Mouse (Mus musculus): ENCODE measurements around the gene Galnt13.
A peak's percentile ranks its signal among the peaks of the same experiment; 100 is the strongest.
"Not testable (repeated sequence)": the region's sequence is repeated elsewhere in the genome, so short reads cannot be mapped to it uniquely, and the experiment has no call there.

Galnt13 gene

DNA sequence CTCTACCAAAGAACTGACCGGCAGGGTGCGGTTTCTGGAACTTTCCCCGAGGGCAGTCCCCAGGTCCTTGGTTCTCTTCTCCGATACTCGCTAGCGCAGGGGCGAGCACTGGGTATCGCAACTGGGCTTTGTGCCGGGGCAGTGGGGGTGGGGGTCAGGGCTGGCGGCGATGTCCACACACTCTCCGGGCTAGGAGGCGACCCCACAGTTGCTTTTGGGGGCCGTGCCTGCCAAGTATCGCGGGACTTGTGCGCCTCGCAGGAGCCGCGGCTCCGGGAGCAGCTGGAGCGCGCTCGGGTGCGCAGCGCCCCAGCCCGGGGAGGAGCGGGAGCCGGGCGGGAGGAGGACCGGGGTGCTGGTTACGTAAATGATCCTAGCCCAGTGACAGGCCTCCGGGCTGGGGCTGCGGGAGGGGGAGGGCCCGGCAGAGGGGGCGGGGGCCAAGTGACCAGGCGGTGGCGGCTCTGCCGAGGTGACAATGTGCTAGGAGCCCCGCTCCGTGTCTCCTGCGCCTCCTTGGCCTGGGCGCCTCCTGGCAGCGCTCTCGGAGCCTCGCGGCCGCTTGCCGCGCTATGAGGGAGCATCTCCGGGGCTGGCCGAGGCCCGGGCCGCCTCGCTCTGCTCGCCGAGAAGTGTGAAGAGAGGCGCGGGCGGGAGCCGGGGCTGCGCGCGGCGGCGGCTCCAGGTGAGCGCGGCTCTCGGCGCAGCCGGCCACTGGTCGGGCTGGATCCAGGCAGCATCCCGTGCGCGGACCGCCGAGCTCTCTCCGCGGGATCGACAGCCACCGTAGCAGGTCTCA, at the start of gene Galnt13:
Gene Galnt13, plus strand, starts transcription at position 381 of the 799 bp plus-strand sequence.
- DNase-seq (ENCODE audit: low read depth), result peak; percentile 81

DNA sequence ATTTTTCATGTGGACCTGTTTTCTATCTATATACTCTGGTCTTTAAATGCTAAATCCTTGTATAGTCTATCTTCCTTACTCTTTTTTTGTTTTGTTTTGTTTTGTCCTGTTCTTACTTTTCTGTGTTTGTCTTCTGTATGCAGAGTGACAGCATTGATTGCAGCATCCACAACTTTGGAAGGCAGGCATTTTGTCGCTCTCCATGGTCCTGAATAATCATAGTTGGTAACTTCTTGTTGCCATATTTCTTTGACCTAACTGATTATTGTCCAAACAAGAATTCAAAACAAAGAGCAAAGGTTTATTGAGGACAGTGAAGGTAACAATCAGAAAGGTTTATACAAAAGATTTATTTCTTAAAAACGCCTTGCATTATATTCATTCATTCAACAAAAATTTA, 5.1 kb upstream of the Galnt13 start:
- DNase-seq (ENCODE audit: low read depth), result peak; percentile 79

- DNase-seq (ENCODE audit: low read depth), result no peak
Measured at GRCm38 (mm10) chr2:54435380-54435779, 737 bp upstream of the Galnt13 start.

- DNase-seq (ENCODE audit: low read depth), result peak; percentile 78
Measured at GRCm38 (mm10) chr2:54436736-54437500, 801 bp downstream of the Galnt13 start.

DNA sequence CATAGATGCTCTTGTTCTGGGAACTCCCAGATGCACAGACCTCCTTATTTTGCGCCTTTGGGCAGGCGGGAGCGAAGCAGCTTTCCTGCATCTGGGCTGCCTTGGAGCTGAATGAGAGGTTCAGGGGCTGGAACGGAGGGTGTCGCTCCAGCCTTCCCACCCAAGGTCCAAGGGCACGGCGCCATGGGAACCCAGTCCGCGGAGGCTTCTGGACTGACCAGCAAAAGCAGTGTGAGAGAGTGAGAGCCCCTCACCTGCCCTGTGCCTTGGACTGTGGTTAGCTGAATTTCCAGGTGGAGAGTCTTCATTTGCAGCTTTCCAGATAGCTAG, 1.3 kb downstream of the Galnt13 start:
- DNase-seq (ENCODE audit: low read depth), result no peak

DNA sequence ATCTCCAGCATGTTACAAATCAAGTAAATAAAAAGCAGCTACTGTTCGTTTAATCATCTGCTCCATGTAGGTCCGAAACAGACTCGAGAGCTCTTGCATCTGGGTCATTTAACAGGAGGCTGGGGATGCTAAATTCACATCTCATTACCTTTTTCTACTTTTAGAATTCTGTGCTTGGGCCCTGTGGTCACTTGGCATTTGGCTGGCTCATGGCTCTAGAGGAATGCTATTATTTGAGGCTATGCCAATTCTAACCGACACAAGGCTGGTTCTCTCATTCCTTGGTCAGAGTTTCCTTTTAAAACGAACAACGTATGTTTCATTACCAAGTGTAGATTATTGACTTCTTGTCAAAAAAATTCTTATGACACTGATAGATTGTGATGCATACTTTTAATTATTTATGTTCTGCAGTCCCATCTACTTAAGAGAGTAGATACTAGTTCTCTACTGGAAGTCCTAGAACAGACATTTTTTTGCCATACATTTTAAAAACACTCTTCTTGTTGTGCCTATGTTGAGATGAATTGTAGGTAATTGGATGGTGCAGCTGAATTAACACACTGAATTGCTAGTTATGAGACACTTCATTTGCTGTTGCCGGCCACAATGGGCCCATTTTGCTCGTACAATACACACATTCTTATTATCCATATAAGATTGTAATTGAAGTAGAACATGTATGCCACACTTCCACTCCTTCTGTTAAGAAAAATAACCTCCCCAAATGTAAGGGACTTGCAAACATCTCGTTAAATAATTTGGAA, 6.8 kb downstream of the Galnt13 start:
- DNase-seq (ENCODE audit: low read depth), result peak; percentile 15

- peak; percentile 12 for DNase-seq (ENCODE audit: low read depth)
Measured at GRCm38 (mm10) chr2:54483426-54483825, 47.3 kb downstream of the Galnt13 start.

DNA sequence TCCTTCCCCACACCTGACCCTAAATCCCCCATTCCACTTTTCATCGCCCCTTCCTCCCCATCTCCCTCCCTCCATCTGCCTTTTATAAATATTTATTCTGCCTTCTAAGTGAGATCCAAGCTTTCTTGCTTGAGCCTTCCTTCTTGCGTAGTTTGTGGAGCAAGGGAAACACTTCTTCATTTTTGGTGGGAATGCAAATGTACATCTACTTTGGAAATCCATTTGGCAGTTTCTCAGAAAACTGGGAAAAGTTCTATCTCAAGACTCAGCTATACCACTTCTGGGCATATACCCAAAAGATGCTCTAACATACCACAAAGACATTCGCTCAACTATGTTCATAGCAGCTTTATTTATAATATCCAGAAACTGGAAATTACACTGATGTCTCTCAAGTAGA, 86.9 kb downstream of the Galnt13 start:
- DNase-seq (ENCODE audit: low read depth), result no peak

DNA sequence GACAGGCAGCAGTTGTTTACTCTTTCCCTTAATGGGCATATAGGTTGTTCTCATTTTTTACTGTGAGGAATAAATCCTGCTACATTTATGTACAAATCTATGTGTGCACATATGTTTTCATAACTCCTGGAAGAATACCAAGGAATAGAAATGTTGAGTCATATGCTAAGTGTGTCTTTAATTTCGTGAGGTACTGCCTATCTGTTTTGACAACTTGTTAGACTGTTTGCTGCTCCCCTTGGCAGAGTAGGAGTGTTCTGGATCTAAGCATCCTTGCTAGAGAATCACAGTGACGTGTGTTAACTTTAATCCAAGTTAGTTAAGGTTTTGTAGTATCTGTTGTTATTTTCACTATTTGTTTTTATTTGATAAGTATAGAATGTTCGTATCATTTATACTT, 91.0 kb downstream of the Galnt13 start:
- DNase-seq (ENCODE audit: low read depth), result peak; percentile 45

DNA sequence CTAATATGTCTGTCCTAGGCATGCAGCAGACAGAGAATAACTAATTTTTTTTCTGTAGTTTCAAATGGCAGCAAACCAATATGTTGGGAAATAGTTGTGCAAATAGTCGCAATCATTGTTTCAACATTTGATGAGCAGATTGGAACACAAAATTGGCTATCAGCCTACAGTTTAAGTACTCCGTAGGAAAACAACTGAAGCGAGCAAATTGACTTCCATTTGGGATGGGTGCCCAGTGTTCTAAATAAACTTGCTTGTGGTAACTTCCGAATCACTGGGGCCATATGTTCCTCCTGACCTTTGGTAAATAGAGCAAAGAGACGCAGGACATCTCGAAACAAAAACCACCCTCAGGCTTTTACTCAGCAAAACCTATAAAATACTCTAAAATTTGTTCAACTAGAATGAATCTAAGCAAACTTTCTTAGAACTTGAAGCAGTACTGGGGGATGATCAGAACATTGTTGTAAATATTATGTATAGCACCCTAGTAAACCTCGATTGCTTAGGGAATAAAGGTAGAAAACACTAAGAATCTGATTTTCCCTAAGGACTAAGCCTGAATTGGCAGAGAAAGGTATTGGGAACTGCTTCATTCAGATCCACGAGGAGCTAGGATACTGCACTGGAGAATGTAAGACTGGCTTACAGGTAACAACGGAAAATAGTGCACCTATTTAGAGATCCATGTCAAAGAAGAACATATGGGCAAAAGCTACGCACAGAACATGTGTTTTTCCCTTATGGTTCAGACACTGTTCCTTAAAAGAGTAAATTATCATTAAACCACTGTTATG, 122.4 kb downstream of the Galnt13 start:
- peak; percentile 80 for DNase-seq (ENCODE audit: low read depth)

GRCm38 (mm10) chr2:54565068-54565467, 129.0 kb downstream of the Galnt13 start:
- DNase-seq (ENCODE audit: low read depth), result no peak

DNA sequence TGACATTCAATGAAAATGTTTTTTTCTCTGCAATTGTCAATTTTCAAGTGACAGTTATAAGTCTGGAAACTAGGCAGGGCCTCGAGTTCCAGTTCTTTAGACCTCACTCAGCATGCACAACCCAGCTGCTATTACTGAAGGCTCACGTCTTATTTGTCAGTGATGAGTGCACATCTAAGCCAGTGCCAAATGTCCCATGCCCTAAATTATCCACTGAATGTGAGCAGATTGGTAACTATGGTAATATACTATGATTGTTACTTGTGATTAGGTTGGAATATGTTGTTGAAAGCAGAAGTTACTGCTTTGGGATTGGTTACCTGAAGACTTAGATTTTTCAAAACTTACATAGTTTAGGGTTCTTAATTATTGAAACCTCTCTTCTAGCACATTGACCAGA, 131.1 kb downstream of the Galnt13 start:
- peak; percentile 36 for DNase-seq (ENCODE audit: low read depth)

GRCm38 (mm10) chr2:54567632-54568031, 131.5 kb downstream of the Galnt13 start:
- DNase-seq (ENCODE audit: low read depth), result peak; percentile 85

- not testable (repeated sequence) for DNase-seq (ENCODE audit: low read depth)
Measured at GRCm38 (mm10) chr2:54713817-54714216, 277.7 kb downstream of the Galnt13 start.

DNA sequence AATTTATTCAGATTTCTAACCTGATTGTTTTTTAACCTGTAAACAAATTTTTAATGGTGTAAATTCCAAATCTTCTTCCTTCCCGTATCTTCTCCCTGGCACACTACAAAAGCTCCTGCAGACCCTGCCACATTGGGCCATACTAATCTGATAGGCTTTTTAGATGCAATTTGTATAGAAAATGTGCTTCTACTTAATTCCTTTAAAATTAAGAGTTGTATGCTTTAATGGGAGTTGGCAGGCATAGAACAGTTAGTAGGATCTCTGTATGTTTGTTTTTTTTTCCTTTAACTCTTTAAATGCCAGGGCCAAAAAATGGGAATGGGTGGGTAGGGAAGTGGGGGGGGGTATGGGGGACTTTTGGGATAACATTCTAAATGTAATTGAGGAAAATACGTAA, 315.1 kb downstream of the Galnt13 start:
- no peak for DNase-seq (ENCODE audit: low read depth)

GRCm38 (mm10) chr2:54759781-54760180, 323.7 kb downstream of the Galnt13 start:
- DNase-seq (ENCODE audit: low read depth), result no peak

GRCm38 (mm10) chr2:54778790-54779273, 342.7 kb downstream of the Galnt13 start:
- DNase-seq (ENCODE audit: low read depth), result no peak

GRCm38 (mm10) chr2:54813670-54814256, 377.6 kb downstream of the Galnt13 start:
- DNase-seq (ENCODE audit: low read depth), result no peak

DNA sequence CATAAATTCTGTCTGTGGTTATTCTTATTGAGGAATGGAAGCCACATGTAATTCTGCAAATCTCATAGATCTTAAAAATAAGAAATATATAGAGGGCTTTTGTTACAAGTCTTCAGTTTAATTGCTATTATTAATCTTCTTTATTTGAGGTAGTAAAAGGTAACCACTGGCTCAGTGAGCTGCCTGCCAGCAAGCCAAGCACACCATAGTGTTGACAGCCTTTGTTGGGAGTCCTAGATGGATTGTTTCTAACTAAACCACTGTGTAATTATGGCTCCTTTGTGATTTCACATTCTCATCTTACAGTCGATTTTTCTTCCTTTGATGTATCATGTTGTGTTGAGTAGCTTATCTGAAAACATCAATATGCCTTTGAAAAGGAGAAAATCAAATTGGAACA, 405.1 kb downstream of the Galnt13 start:
- DNase-seq (ENCODE audit: low read depth), result no peak

DNA sequence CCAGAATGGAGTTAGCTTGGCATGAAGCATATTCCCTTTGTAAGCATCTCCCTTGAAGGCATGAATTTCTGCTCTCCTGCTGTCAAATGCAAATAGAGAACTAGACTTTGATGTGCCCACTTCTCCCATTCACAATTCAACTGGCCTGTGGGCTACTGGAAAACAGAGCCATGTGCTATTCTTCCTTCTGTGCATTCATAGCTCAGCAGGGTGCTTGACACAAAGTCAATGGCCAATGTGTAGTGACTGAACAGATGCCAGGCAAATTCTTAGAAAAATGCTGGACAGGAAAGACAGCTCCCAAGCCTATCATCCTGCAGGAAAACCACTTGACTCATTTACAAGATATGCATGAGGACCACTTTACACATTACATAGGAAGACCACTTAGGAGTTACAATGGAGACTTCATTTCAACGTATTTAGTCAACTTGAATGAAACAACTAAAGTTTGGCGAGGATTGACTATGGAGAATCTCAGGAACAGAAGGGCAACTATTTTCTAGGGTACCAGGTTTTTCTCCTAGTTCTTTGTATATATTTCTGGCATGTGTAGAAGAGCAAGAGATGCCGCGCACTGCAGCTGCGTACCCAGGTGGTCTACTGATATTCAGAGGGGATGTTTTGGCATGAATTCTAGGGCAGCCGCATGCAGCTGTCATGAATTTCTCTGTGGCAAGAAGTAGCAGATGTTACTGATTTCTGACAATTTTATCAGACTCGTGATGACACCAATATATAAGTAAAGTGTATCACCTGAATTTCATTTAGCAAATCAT, 470.4 kb downstream of the Galnt13 start:
- DNase-seq (ENCODE audit: low read depth), result no peak

Data from NIH3T3 (cell line).